Mouse (Mus musculus) forebrain, embryonic 11.5 days (tissue): ENCODE data around the gene Lekr1. TPM values are rescaled to one million over a fixed set of nuclear protein-coding genes. Genes with fewer than 3 reads are reported as not detected.

Experiments used
- ATAC-seq: fragments of 200-750 bp; cut with Nextera tagmentation; replicated peaks from 2 replicates; pipeline ENCODE4 v1.8.0; 2017; ENCODE audit warnings: moderate TSS enrichment; ENCODE audit not compliant: low FRiP score
- DNase-seq: peaks from one replicate; pipeline ENCODE4 v3.0.0-alpha.2; 2017; ENCODE audit warnings: low spot score
- H3K27ac ChIP-seq: fragments of 300-500 bp; sonication (generic); 2 replicates; pipeline ENCODE4 v1.5.1; 2014; ENCODE audit warnings: low read depth, low read length
- H3K27me3 ChIP-seq: fragments of 300-500 bp; sonication (generic); 2 replicates; pipeline ENCODE4 v1.6.1; 2014; ENCODE audit warnings: mild to moderate bottlenecking, low read length, mixed read lengths; ENCODE audit not compliant: control insufficient read depth, insufficient read depth
- H3K36me3 ChIP-seq: fragments of 300-500 bp; sonication (generic); 2 replicates; pipeline ENCODE4 v1.6.1; 2014; ENCODE audit warnings: mild to moderate bottlenecking, low read length, moderate library complexity, mixed read lengths; ENCODE audit not compliant: control insufficient read depth, insufficient read depth
- H3K4me1 ChIP-seq: fragments of 300-500 bp; sonication (generic); replicated peaks from 2 replicates; pipeline ENCODE4 v1.6.1; 2014; ENCODE audit warnings: low read length, mixed read lengths; ENCODE audit not compliant: control insufficient read depth, insufficient read depth
- H3K4me2 ChIP-seq: fragments of 300-500 bp; sonication (generic); 2 replicates; pipeline ENCODE4 v1.6.1; 2014; ENCODE audit warnings: low read depth, mild to moderate bottlenecking, low read length, moderate library complexity, mixed read lengths; ENCODE audit not compliant: severe bottlenecking
- H3K4me3 ChIP-seq: fragments of 300-500 bp; sonication (generic); 2 replicates; pipeline ENCODE4 v1.5.1; 2014; ENCODE audit warnings: low read depth, low read length
- H3K9ac ChIP-seq: fragments of 300-500 bp; sonication (generic); 2 replicates; pipeline ENCODE4 v1.6.1; 2014; ENCODE audit warnings: low read length
- H3K9me3 ChIP-seq: fragments of 300-500 bp; sonication (generic); 2 replicates; pipeline ENCODE4 v1.6.1; 2016; ENCODE audit warnings: low read length, mixed read lengths; ENCODE audit not compliant: control insufficient read depth
- WGBS: fragments of 180-500 bp; shearing (Covaris S2); extraction: QIAGEN DNeasy Blood & Tissue Kit; methylation state at CpG from one replicate; pipeline ENCODE4 v1.1.7; 2014; 5-methylcytosine and 5-hydroxymethylcytosine counted together
- polyA plus RNA-seq: library from polyadenylated mRNA; unstranded; fragments of >200 nt; fragmentation: Nextera tagmentation; extraction: Ambion mirVana; gene quantifications from 2 replicates; pipeline ENCODE4 v1.2.1, GENCODE M21; 2014

The Lekr1 gene
- 6.4 TPM in 2 replicates for polyA plus RNA-seq

- Histone ChIP-seq H3K9ac (peak within 1 kb of the TSS; percentile 72), H3K4me2 (peak within 1 kb of the TSS; percentile 75), H3K4me1 (peaks cover 3% of the 10 kb centered on the region; the same call in 1 of the 2 replicates), H3K36me3 (no peaks in the 10 kb centered on the region), H3K27ac (no peak within 1 kb of the TSS), H3K27me3 (no peaks in the 10 kb centered on the region), H3K4me3 (peak within 1 kb of the TSS; percentile 67), H3K9me3 (no peaks in the 10 kb centered on the region)
- DNase-seq (peak; percentile 94), ATAC-seq (peak; percentile 96)
- WGBS, result 3% methylated on average over 72 of the region's 73 CpGs
Measured at GRCm38 (mm10) chr3:65665977-65666766, at the start of gene Lekr1. TSS of gene Lekr1 (plus strand) at chr3:65666228.

GRCm38 (mm10) chr3:65617507-65617906, 48.5 kb upstream of the Lekr1 start:
- H3K4me1 ChIP-seq, result no peaks in the 10 kb centered on the region
- H3K27ac ChIP-seq, result no peak overlapping the region
- no peak for DNase-seq
- H3K36me3 ChIP-seq, result no peaks in the 10 kb centered on the region
- H3K4me2 ChIP-seq, result no peak overlapping the region
- 82% methylated on average over 5 of the region's 5 CpGs for WGBS
- no peaks in the 10 kb centered on the region for H3K27me3 ChIP-seq
- H3K9me3 ChIP-seq, result no peaks in the 10 kb centered on the region
- no peak overlapping the region for H3K9ac ChIP-seq
- no peak overlapping the region for H3K4me3 ChIP-seq
- ATAC-seq, result no peak

GRCm38 (mm10) chr3:65619340-65619739, 46.7 kb upstream of the Lekr1 start:
- Histone ChIP-seq H3K9ac (no peak overlapping the region), H3K4me1 (no peaks in the 10 kb centered on the region), H3K36me3 (no peaks in the 10 kb centered on the region), H3K4me2 (no peak overlapping the region), H3K4me3 (no peak overlapping the region), H3K27ac (no peak overlapping the region), H3K27me3 (no peaks in the 10 kb centered on the region), H3K9me3 (no peaks in the 10 kb centered on the region)
- DNase-seq (no peak), ATAC-seq (no peak)
- 93% methylated on average over 4 of the region's 4 CpGs for WGBS

GRCm38 (mm10) chr3:65623057-65623456, 43.0 kb upstream of the Lekr1 start:
- no peak for ATAC-seq
- DNase-seq, result no peak
- no peak overlapping the region for H3K27ac ChIP-seq
- H3K9ac ChIP-seq, result no peak overlapping the region
- H3K4me3 ChIP-seq, result no peak overlapping the region
- H3K36me3 ChIP-seq, result no peaks in the 10 kb centered on the region
- no peak overlapping the region for H3K4me2 ChIP-seq
- no peaks in the 10 kb centered on the region for H3K27me3 ChIP-seq
- no peaks in the 10 kb centered on the region for H3K9me3 ChIP-seq
- no peaks in the 10 kb centered on the region for H3K4me1 ChIP-seq
- 98% methylated on average over 6 of the region's 6 CpGs for WGBS

GRCm38 (mm10) chr3:65625496-65626289, 40.3 kb upstream of the Lekr1 start:
- Histone ChIP-seq H3K4me2 (no peak overlapping the region), H3K27me3 (no peaks in the 10 kb centered on the region), H3K4me3 (no peak overlapping the region), H3K9me3 (no peaks in the 10 kb centered on the region), H3K9ac (no peak overlapping the region), H3K4me1 (no peaks in the 10 kb centered on the region), H3K36me3 (no peaks in the 10 kb centered on the region), H3K27ac (no peak overlapping the region)
- 73% methylated on average over 8 of the region's 8 CpGs for WGBS
- DNase-seq (no peak), ATAC-seq (no peak)

GRCm38 (mm10) chr3:65626290-65626914, 39.6 kb upstream of the Lekr1 start:
- no peak overlapping the region for H3K4me3 ChIP-seq
- DNase-seq, result no peak
- no peaks in the 10 kb centered on the region for H3K4me1 ChIP-seq
- ATAC-seq, result no peak
- no peak overlapping the region for H3K27ac ChIP-seq
- H3K36me3 ChIP-seq, result no peaks in the 10 kb centered on the region
- no peak overlapping the region for H3K9ac ChIP-seq
- H3K4me2 ChIP-seq, result no peak overlapping the region
- WGBS, result 91% methylated on average over 7 of the region's 7 CpGs
- no peaks in the 10 kb centered on the region for H3K27me3 ChIP-seq
- no peaks in the 10 kb centered on the region for H3K9me3 ChIP-seq

- Histone ChIP-seq H3K4me3 (no peak overlapping the region), H3K27me3 (no peaks in the 10 kb centered on the region), H3K4me2 (no peak overlapping the region), H3K9me3 (no peaks in the 10 kb centered on the region), H3K36me3 (no peaks in the 10 kb centered on the region), H3K27ac (no peak overlapping the region), H3K9ac (no peak overlapping the region), H3K4me1 (no peaks in the 10 kb centered on the region)
- ATAC-seq, result no peak
- DNase-seq, result no peak
- 56% methylated on average over 6 of the region's 6 CpGs for WGBS
Measured at GRCm38 (mm10) chr3:65627021-65627706, 38.9 kb upstream of the Lekr1 start.

- Histone ChIP-seq H3K27me3 (no peaks in the 10 kb centered on the region), H3K4me1 (no peaks in the 10 kb centered on the region), H3K9ac (no peak overlapping the region), H3K4me2 (no peak overlapping the region), H3K27ac (no peak overlapping the region), H3K36me3 (no peaks in the 10 kb centered on the region), H3K4me3 (no peak overlapping the region), H3K9me3 (no peaks in the 10 kb centered on the region)
- WGBS, result 90% methylated on average over 2 of the region's 2 CpGs
- ATAC-seq, result no peak
- DNase-seq, result no peak
Measured at GRCm38 (mm10) chr3:65627707-65628028, 38.4 kb upstream of the Lekr1 start.
